Mouse (Mus musculus) Patski (cell line): Measurements from ENCODE around the gene Herpud1. TPM values are rescaled to one million over a fixed set of nuclear protein-coding genes. Genes with fewer than 3 reads are reported as not detected.

ENCODE experiments used
- ATAC-seq: fragments of 100-300 bp; one replicate; pipeline ENCODE4 v1.8.0; 2021
- CTCF ChIA-PET: fragments of 350-600 bp; sonication (Branson Sonifier 250); formaldehyde crosslinking; loops from one replicate; lab custom pipeline; 2022; ENCODE audit warnings: inconsistent platforms; lab: Charles Lee
- POLR2A ChIA-PET: fragments of 350-600 bp; sonication (Branson Sonifier 250); formaldehyde crosslinking; loops from one replicate; lab custom pipeline; 2022; ENCODE audit warnings: antibody characterized with exemption, inconsistent platforms; lab: Charles Lee
- DNase-seq: peaks from one replicate; pipeline ENCODE4 v3.0.0-alpha.2; 2011; ENCODE audit warnings: low read depth, low spot score
- H3K27me3 ChIP-seq: fragments of 371-371 bp; one replicate; pipeline ENCODE4 v1.5.1; 2021
- CTCF ChIP-seq: fragments of 100-300 bp; IDR thresholded peaks from one replicate; pipeline ENCODE4 v1.5.1; 2021
- in situ Hi-C: fragments of 300-500 bp; cut with MboI; formaldehyde crosslinking; loops from 3 replicates; pipeline ENCODE4 v1.11.1; 2018; ENCODE audit warnings: low pct_unique_long_range_greater_than_20kb, mixed read lengths
- polyA plus RNA-seq: library from polyadenylated mRNA; unstranded; gene quantifications from one replicate; pipeline ENCODE4 v1.2.3, GENCODE M21; 2021

Gene Herpud1
- polyA plus RNA-seq, 1 experiment from 2014 or later, result 77.7 TPM

DNA sequence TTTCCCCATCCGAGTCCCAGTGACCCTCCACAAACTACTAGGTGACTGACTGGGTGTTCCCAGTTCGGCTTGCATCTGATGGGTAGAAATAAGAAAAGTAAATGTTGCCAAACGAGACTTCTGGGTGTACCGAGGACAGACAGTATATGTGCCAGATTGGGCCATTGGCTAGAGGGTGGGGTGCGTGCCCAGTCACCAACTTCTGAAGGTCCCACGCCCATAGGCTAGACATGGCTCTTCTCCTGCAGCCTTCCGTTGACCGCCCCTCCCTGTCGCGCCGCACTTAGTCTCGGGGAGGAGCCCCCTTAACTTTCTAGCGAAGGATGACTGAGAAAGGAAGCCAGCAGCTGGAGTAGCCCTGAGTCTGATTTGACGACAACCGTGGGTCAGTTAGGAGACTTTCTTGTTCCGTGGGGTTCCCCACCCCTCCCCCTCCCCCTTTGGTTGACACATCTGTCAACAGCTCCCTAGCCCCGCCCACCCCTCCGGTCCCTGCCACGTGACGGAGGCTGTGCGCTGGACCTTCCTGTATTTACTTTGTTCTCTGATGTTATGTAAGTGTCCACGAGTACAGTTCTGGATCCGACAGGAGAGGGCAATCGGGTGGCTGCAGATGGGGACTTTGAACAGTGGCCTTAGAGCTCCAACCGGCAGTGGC, 918 bp downstream of the Herpud1 start:
- in situ Hi-C loops, result no loop called here
- DNase-seq, result peak; percentile 64
- no peaks in the 10 kb centered on the region for H3K27me3 ChIP-seq
- ATAC-seq, result peak; percentile 30
- POLR2A ChIA-PET, result interaction anchor here (0.6 to 1.5 kb wide), 4 partner anchors 9 to 216 kb away, joined by 3 to 4 read pairs (median 3); no protein-coding TSS in a partner anchor
- no peak for TF ChIP-seq CTCF
- CTCF ChIA-PET, result interaction anchor here (0.8 to 0.9 kb wide), 2 partner anchors 44 to 56 kb away, joined by 3 read pairs; no protein-coding TSS in a partner anchor

DNA sequence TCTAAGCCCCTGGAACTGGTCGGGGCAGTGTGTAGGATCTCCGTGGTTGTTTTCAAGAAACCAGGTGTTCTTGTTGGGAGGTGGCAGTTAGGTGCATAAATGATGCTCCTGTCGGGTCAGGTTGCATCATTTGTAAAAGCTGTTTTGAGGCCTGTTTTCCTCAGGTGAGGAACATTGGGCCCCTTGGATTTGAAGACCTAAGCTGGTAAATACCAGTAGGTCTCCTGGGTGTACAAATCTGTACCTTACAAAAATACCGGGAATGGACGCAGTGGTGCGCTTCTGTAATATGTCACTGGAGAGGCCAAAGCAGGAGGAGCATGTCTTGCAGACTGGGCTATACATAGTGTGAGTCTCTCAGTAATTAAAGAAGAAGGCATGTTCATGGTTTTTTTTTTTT, 1.5 kb downstream of the Herpud1 start:
- DNase-seq (no peak), ATAC-seq (no peak)
- in situ Hi-C loops, result no loop called here
- no peaks in the 10 kb centered on the region for H3K27me3 ChIP-seq
- TF ChIP-seq CTCF, result no peak
- POLR2A ChIA-PET, result interaction anchor here (0.6 to 0.9 kb wide), 2 partner anchors 9 to 215 kb away, joined by 3 to 4 read pairs; no protein-coding TSS in a partner anchor
- CTCF ChIA-PET, result interaction anchor here (0.8 to 0.9 kb wide), 2 partner anchors 44 to 56 kb away, joined by 3 read pairs; no protein-coding TSS in a partner anchor

DNA sequence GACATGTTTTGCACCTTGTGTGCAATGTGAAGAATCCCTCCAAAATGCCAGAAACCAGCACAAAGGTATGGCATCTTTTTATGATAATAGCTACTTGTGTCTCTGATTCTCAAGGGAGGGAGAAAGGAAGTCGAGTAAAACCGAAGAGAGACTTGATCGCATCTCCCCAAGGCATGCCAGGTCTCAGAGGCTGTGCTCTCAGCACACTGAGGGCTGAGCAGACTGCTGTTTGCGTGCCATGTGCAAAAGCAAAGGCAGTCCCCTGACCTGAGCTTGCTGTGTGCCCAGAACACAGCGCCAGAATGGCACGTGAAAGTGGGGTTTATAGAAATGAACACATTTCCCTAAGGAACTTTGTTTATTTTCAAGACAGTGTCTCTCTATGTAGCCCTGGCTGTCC, 3.3 kb downstream of the Herpud1 start:
- no peaks in the 10 kb centered on the region for H3K27me3 ChIP-seq
- in situ Hi-C loops, result no loop called here
- no peak for ATAC-seq
- DNase-seq, result no peak
- ChIA-PET POLR2A (interaction anchor here (0.6 kb wide), 1 partner anchor 155 kb away, joined by 3 read pairs; no protein-coding TSS in a partner anchor), CTCF (interaction anchor here (0.9 to 1.4 kb wide), 2 partner anchors 47 to 97 kb away, joined by 3 to 5 read pairs; no protein-coding TSS in a partner anchor)
- TF ChIP-seq CTCF, result no peak

DNA sequence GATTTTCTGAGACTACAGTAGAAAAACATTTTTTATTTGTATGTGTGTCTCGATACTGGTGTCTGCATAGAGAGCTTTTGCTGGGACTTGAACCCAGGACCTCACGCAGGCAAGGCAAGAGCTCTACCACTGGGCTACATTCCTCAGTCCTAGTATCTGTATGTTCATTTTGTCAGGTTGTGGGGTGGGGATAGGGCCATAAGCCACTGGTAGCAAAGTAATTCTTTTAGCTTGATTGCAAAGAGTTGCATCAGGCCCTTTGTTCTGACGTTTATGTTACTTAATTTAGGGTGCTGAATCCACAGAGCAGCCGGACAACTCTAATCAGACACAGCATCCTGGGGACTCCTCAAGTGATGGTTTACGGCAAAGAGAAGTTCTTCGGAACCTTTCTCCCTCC, 4.2 kb downstream of the Herpud1 start:
- H3K27me3 ChIP-seq, result no peaks in the 10 kb centered on the region
- CTCF ChIA-PET, result interaction anchor here (1.7 to 2.1 kb wide), 2 partner anchors 47 to 59 kb away, joined by 4 to 10 read pairs; no protein-coding TSS in a partner anchor
- POLR2A ChIA-PET, result no interaction called here
- TF ChIP-seq CTCF, result no peak
- DNase-seq, result no peak
- no peak for ATAC-seq
- in situ Hi-C loops, result no loop called here

DNA sequence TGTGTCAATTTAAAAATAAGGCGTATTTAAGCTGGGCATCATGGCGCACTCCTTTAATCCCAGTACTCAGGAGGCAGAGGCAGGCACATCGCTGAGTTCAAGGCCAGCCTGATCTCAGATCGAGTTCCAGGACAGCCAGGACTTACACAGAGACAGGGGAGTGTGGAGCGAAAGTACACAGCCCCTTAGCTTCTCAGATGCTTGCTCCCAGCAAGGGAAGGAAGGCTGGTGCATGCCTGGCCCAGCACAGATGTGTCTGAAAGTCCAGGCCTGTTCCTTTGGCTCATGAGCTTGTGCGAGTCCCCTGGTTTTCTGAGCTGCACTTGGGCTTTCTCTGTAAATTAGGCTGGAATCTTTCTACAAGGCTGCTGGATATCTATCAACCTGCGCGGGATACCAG, 4.7 kb downstream of the Herpud1 start:
- no peak for TF ChIP-seq CTCF
- no peaks in the 10 kb centered on the region for H3K27me3 ChIP-seq
- CTCF ChIA-PET, result interaction anchor here (1.5 to 2.1 kb wide), 3 partner anchors 9 to 59 kb away, joined by 3 to 10 read pairs (median 4); no protein-coding TSS in a partner anchor
- in situ Hi-C loops, result no loop called here
- POLR2A ChIA-PET, result no interaction called here
- ATAC-seq, result no peak
- DNase-seq, result no peak

DNA sequence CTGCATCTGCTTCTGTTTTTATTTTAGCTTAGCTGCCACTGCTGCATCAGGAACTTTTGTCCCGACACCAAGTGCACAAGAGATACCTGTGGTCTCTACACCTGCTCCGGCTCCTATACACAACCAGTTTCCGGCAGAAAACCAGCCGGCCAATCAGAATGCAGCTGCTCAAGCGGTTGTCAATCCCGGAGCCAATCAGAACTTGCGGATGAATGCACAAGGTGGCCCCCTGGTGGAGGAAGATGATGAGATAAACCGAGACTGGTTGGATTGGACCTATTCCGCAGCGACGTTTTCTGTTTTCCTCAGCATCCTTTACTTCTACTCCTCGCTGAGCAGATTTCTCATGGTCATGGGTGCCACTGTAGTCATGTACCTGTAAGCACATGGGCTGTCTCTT, 5.9 kb downstream of the Herpud1 start:
- TF ChIP-seq CTCF, result no peak
- in situ Hi-C loops, result no loop called here
- H3K27me3 ChIP-seq, result no peaks in the 10 kb centered on the region
- POLR2A ChIA-PET, result no interaction called here
- CTCF ChIA-PET, result interaction anchor here (1.2 to 2.3 kb wide), 4 partner anchors 8 to 100 kb away, joined by 3 to 10 read pairs (median 4); no protein-coding TSS in a partner anchor
- no peak for ATAC-seq
- no peak for DNase-seq

DNA sequence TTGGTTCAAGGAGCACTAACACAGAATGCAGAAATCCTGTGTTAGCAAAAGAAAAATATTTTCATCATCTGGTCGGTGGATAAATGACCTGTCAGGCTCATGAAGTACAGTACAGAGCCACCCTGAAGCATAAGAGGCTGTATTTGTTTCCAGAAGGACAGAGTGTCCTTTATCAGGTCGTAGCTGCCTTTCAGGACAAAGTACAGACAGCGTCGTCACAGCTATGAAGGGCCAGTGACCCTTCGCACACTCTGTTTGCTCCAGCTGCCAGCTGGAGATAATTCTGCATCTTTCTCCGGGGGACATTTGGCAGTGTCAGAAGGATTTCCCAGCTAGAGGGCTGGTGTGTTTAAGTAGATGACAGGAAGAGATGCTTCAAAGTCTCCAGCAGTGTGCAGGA, 6.4 kb downstream of the Herpud1 start:
- ChIA-PET POLR2A (no interaction called here), CTCF (interaction anchor here (1.2 to 2.3 kb wide), 3 partner anchors 8 to 99 kb away, joined by 3 to 6 read pairs (median 3); no protein-coding TSS in a partner anchor)
- no peaks in the 10 kb centered on the region for H3K27me3 ChIP-seq
- in situ Hi-C loops, result no loop called here
- no peak for TF ChIP-seq CTCF
- ATAC-seq (no peak), DNase-seq (no peak)

DNA sequence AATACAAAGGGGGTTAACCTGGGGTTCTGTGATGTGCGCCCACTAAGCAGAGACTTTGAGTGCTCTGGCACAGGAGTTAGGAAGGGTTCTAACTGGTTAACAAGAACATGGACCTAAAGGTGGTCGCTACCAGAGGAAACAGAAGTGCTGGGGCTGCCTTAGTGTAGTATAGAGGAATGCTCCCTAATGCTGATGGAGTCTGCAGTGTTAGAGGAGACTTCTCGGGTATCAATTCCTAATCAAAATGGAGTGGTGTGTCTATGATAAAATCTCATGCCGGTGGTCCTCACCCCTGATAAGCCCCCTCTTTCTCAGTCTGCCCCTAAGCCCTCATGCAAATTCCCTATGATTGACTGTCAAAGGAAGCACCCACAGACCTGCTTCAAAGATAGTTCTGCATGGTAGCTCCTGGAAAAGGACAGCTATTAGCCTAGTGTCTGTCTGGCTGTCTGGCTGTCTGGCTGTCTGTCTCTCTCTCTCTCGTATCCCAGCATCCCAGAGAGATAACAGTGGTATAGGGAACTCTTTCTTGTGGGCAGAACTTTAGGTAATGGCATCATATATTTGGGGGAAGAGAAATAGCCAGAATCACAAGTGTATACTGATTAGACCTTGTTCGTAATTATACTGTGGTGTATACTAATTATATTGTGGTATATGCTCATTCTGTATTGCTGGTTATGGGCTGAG, 9.8 kb downstream of the Herpud1 start:
- ATAC-seq (no peak), DNase-seq (no peak)
- no peak for TF ChIP-seq CTCF
- ChIA-PET CTCF (interaction anchor here (1.2 to 2.3 kb wide), 2 partner anchors 52 to 65 kb away, joined by 6 to 7 read pairs; no protein-coding TSS in a partner anchor), POLR2A (interaction anchor here (1.5 kb wide), 1 partner anchor 8 kb away, joined by 4 read pairs; no protein-coding TSS in a partner anchor)
- H3K27me3 ChIP-seq, result no peaks in the 10 kb centered on the region
- in situ Hi-C loops, result no loop called here

DNA sequence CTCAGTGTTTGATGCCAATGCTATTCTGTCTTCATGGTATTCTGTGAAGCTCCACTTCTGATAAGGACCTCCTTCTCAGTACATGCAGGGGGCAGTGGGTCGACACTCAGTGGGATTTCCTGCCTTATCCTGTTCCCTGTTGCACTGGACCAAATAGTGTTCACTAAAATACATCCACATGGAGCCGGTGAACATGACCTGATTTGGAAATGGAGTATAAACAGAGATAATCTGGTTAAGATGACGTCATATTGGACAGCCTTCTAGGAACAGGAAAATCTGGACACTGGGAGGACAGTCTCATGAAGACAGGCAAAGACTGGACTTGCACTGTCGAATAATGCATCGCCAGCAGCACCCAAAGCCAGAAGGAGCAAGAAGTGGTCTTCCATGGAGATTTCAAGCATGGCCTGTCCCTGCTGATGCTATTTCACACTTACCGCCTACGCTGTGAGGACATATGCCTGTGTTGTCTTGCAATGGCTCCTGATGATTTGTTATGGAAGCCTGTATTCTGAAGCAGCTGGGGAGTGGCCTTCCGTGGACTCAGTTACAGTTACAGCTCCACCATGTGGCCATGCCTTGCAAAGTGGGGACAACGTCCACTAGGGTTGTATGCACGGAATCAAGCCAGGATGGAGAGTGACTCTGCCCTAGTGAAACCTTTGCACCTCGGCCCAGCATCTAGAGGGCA, 10.9 kb downstream of the Herpud1 start:
- TF ChIP-seq CTCF, result peak; percentile 64
- DNase-seq, result no peak
- ChIA-PET POLR2A (interaction anchor here (1.5 kb wide), 1 partner anchor 9 kb away, joined by 4 read pairs; no protein-coding TSS in a partner anchor), CTCF (interaction anchor here (1.1 to 1.4 kb wide), 2 partner anchors 64 to 67 kb away, joined by 3 to 7 read pairs; no protein-coding TSS in a partner anchor)
- ATAC-seq, result peak; percentile 64
- in situ Hi-C loops, result no loop called here
- no peaks in the 10 kb centered on the region for H3K27me3 ChIP-seq

DNA sequence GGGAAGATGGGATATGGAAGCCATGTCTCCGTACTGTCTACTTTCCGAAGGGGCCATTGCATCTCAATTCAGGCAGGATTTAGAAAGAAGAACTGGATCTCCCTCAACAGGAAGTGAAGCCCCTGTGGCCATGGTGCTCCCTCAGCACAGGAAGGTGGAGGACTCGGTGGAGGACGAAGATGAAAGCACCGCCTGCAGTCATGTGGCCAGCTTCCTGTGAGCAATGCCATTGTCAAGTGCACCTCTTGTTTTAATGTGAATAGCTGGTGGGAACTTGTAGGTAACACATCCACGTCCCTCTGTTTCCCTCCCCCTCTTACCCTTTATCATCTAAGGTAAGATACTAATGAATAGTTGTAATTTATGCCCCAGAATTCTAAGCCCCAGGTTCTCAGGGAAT, 12.3 kb downstream of the Herpud1 start:
- ATAC-seq (no peak), DNase-seq (no peak)
- TF ChIP-seq CTCF, result no peak
- in situ Hi-C loops, result no loop called here
- ChIA-PET POLR2A (no interaction called here), CTCF (interaction anchor here (1.2 kb wide), 1 partner anchor 173 kb away, joined by 3 read pairs; no protein-coding TSS in a partner anchor)
- no peaks in the 10 kb centered on the region for H3K27me3 ChIP-seq
